Mouse (Mus musculus) embryonic facial prominence, embryonic 10.5 days (tissue): ENCODE measurements around the gene Cfdp1. TPM values are rescaled to one million over a fixed set of nuclear protein-coding genes. Genes with fewer than 3 reads are reported as not detected.
"Not testable (repeated sequence)": the region's sequence is repeated elsewhere in the genome, so short reads cannot be mapped to it uniquely, and the experiment has no call there.

ENCODE experiments used
- DNase-seq: peaks from one replicate; pipeline ENCODE4 v3.0.0-alpha.2; 2017; ENCODE audit warnings: low spot score
- H3K27ac ChIP-seq: fragments of 300-500 bp; sonication (generic); replicated peaks from 2 replicates; pipeline ENCODE4 v1.5.1; 2016; ENCODE audit warnings: mild to moderate bottlenecking
- H3K27me3 ChIP-seq: fragments of 300-500 bp; sonication (generic); replicated peaks from 2 replicates; pipeline ENCODE4 v1.6.1; 2016; ENCODE audit warnings: low read depth, mild to moderate bottlenecking; ENCODE audit not compliant: poor library complexity, severe bottlenecking
- H3K36me3 ChIP-seq: fragments of 300-500 bp; sonication (generic); replicated peaks from 2 replicates; pipeline ENCODE4 v1.6.1; 2016; ENCODE audit warnings: mild to moderate bottlenecking, moderate library complexity
- H3K4me1 ChIP-seq: fragments of 300-500 bp; sonication (generic); 2 replicates; pipeline ENCODE4 v1.6.1; 2016
- H3K4me3 ChIP-seq: fragments of 300-500 bp; sonication (generic); 2 replicates; pipeline ENCODE4 v1.5.1; 2016; ENCODE audit warnings: mild to moderate bottlenecking, moderate library complexity
- H3K9me3 ChIP-seq: fragments of 300-500 bp; sonication (generic); 2 replicates; pipeline ENCODE4 v1.6.1; 2016; ENCODE audit warnings: mild to moderate bottlenecking
- WGBS: fragments of 180-500 bp; shearing (Covaris S2); methylation state at CpG from one replicate; pipeline ENCODE4 v1.1.7; 2016; 5-methylcytosine and 5-hydroxymethylcytosine counted together
- polyA plus RNA-seq: library from polyadenylated mRNA; unstranded; fragments of >200 nt; fragmentation: Nextera tagmentation; extraction: Ambion mirVana; gene quantifications from 2 replicates; pipeline ENCODE4 v1.2.1, GENCODE M21; 2016

Gene Cfdp1
- polyA plus RNA-seq, 1 experiment from 2014 or later: 237 TPM

- H3K4me1 ChIP-seq: peaks cover 9% of the 10 kb centered on the region
- H3K27me3 ChIP-seq: no peaks in the 10 kb centered on the region
- no peak for DNase-seq
- peaks cover 4% of the 10 kb centered on the region; the same call in 1 of the 2 replicates for H3K36me3 ChIP-seq
- 71% methylated on average over 9 of the region's 9 CpGs for WGBS
- H3K9me3 ChIP-seq: no peaks in the 10 kb centered on the region
- H3K4me3 ChIP-seq: no peak overlapping the region
- no peak overlapping the region for H3K27ac ChIP-seq
These were observed 23.6 kb upstream of the Cfdp1 start for GRCm38 (mm10) chr8:111877711-111878110.

GRCm38 (mm10) chr8:111876355-111876948 is 22.4 kb upstream of the Cfdp1 start, which contains the start of gene Tmem170:
TSS of gene Tmem170 (minus strand) at chr8:111876750.
- peak; percentile 98 for DNase-seq
- H3K36me3 ChIP-seq: peaks cover 12% of the 10 kb centered on the region; the same call in 1 of the 2 replicates
- H3K4me1 ChIP-seq: peaks cover 9% of the 10 kb centered on the region
- no peaks in the 10 kb centered on the region for H3K9me3 ChIP-seq
- peak within 1 kb of the TSS; percentile 84 for H3K4me3 ChIP-seq
- under 1% methylated on average over 53 of the region's 53 CpGs for WGBS
- H3K27ac ChIP-seq: peak within 1 kb of the TSS; percentile 91
- no peaks in the 10 kb centered on the region for H3K27me3 ChIP-seq

GRCm38 (mm10) chr8:111875758-111876157 is 21.7 kb upstream of the Cfdp1 start:
- no peak for DNase-seq
- Histone ChIP-seq H3K27ac (peak overlapping the region; percentile 91), H3K27me3 (no peaks in the 10 kb centered on the region), H3K4me3 (peak overlapping the region; percentile 84), H3K36me3 (peaks cover 12% of the 10 kb centered on the region; the same call in 1 of the 2 replicates), H3K4me1 (peaks cover 9% of the 10 kb centered on the region), H3K9me3 (no peaks in the 10 kb centered on the region)
- WGBS: 28% methylated on average over 9 of the region's 9 CpGs

GRCm38 (mm10) chr8:111871278-111871677 is 17.2 kb upstream of the Cfdp1 start:
- H3K4me1 ChIP-seq: peaks cover 9% of the 10 kb centered on the region
- no peak overlapping the region for H3K4me3 ChIP-seq
- H3K27me3 ChIP-seq: no peaks in the 10 kb centered on the region
- no peak overlapping the region for H3K27ac ChIP-seq
- no peaks in the 10 kb centered on the region for H3K9me3 ChIP-seq
- no peak for DNase-seq
- peaks cover 18% of the 10 kb centered on the region for H3K36me3 ChIP-seq
- WGBS: 82% methylated on average over 3 of the region's 3 CpGs

- H3K4me1 ChIP-seq: peaks cover under 1% of the 10 kb centered on the region; the same call in 1 of the 2 replicates
- no peak overlapping the region for H3K27ac ChIP-seq
- no peaks in the 10 kb centered on the region for H3K9me3 ChIP-seq
- peaks cover 27% of the 10 kb centered on the region for H3K36me3 ChIP-seq
- H3K27me3 ChIP-seq: no peaks in the 10 kb centered on the region
- WGBS: 86% methylated on average over 3 of the region's 3 CpGs
- DNase-seq: no peak
- H3K4me3 ChIP-seq: no peak overlapping the region
These were observed 16.3 kb upstream of the Cfdp1 start for GRCm38 (mm10) chr8:111870379-111870778.

GRCm38 (mm10) chr8:111868664-111869063 is 14.6 kb upstream of the Cfdp1 start:
- Histone ChIP-seq H3K4me1 (no peaks in the 10 kb centered on the region), H3K36me3 (peaks cover 34% of the 10 kb centered on the region), H3K9me3 (no peaks in the 10 kb centered on the region), H3K4me3 (no peak overlapping the region), H3K27ac (no peak overlapping the region), H3K27me3 (no peaks in the 10 kb centered on the region)
- no peak for DNase-seq
- WGBS: 31% methylated on average over 2 of the region's 2 CpGs

- Histone ChIP-seq H3K27ac (no peak overlapping the region), H3K9me3 (no peaks in the 10 kb centered on the region), H3K4me3 (no peak overlapping the region), H3K4me1 (no peaks in the 10 kb centered on the region), H3K27me3 (no peaks in the 10 kb centered on the region), H3K36me3 (peaks cover 25% of the 10 kb centered on the region)
- DNase-seq: no peak
- 90% methylated on average over 6 of the region's 6 CpGs for WGBS
These were observed 11.8 kb upstream of the Cfdp1 start for GRCm38 (mm10) chr8:111865857-111866256.

- Histone ChIP-seq H3K36me3 (peaks cover 25% of the 10 kb centered on the region), H3K9me3 (no peaks in the 10 kb centered on the region), H3K27me3 (no peaks in the 10 kb centered on the region), H3K4me1 (no peaks in the 10 kb centered on the region), H3K27ac (no peak overlapping the region), H3K4me3 (no peak overlapping the region)
- no peak for DNase-seq
- WGBS: 91% methylated on average over 8 of the region's 8 CpGs
These were observed 11.2 kb upstream of the Cfdp1 start for GRCm38 (mm10) chr8:111865130-111865852.

GRCm38 (mm10) chr8:111864648-111865047 is 10.6 kb upstream of the Cfdp1 start:
- no peak overlapping the region for H3K27ac ChIP-seq
- WGBS: 92% methylated on average over 8 of the region's 8 CpGs
- H3K27me3 ChIP-seq: no peaks in the 10 kb centered on the region
- peaks cover 25% of the 10 kb centered on the region for H3K36me3 ChIP-seq
- no peak overlapping the region for H3K4me3 ChIP-seq
- no peak for DNase-seq
- no peaks in the 10 kb centered on the region for H3K4me1 ChIP-seq
- H3K9me3 ChIP-seq: no peaks in the 10 kb centered on the region

- Histone ChIP-seq H3K36me3 (peaks cover 25% of the 10 kb centered on the region), H3K4me1 (no peaks in the 10 kb centered on the region)
- 87% methylated on average over 4 of the region's 4 CpGs for WGBS
These were observed 9.2 kb upstream of the Cfdp1 start for GRCm38 (mm10) chr8:111863280-111863679.

GRCm38 (mm10) chr8:111855977-111856376 is 1.9 kb upstream of the Cfdp1 start:
- Histone ChIP-seq H3K27me3 (no peaks in the 10 kb centered on the region), H3K27ac (no peak overlapping the region), H3K4me1 (peaks cover 8% of the 10 kb centered on the region), H3K4me3 (no peak overlapping the region), H3K36me3 (peaks cover 8% of the 10 kb centered on the region; the same call in 1 of the 2 replicates), H3K9me3 (no peaks in the 10 kb centered on the region)
- DNase-seq: no peak
- 90% methylated on average over 12 of the region's 12 CpGs for WGBS

More at GRCm38 (mm10) chr8:111863280-111863679, 9.2 kb upstream of the Cfdp1 start:
- H3K9me3 ChIP-seq: no peaks in the 10 kb centered on the region
- H3K4me3 ChIP-seq: no peak overlapping the region
- H3K27me3 ChIP-seq: no peaks in the 10 kb centered on the region
- no peak for DNase-seq
- no peak overlapping the region for H3K27ac ChIP-seq

- not testable (repeated sequence) for H3K27me3 ChIP-seq
- H3K4me3 ChIP-seq: peak overlapping the region; percentile 96
These were observed 872 bp downstream of the Cfdp1 start for GRCm38 (mm10) chr8:111853219-111853618.

GRCm38 (mm10) chr8:111846746-111847145 is 7.3 kb downstream of the Cfdp1 start:
- H3K9me3 ChIP-seq: no peaks in the 10 kb centered on the region
- no peak for DNase-seq
- WGBS: 95% methylated on average over 6 of the region's 6 CpGs

More at GRCm38 (mm10) chr8:111853219-111853618, 872 bp downstream of the Cfdp1 start:
- not testable (repeated sequence) for H3K9me3 ChIP-seq, H3K4me1 ChIP-seq, DNase-seq
- WGBS: 62% methylated on average over 12 of the region's 12 CpGs
- Histone ChIP-seq H3K27ac (0 out of 2 replicates have a peak overlapping the region, but pooled peaks have one; percentile 83), H3K36me3 (peaks cover 22% of the 10 kb centered on the region)

More at GRCm38 (mm10) chr8:111846746-111847145, 7.3 kb downstream of the Cfdp1 start:
- no peaks in the 10 kb centered on the region for H3K27me3 ChIP-seq
- no peaks in the 10 kb centered on the region for H3K4me1 ChIP-seq
- H3K36me3 ChIP-seq: peaks cover 59% of the 10 kb centered on the region
- H3K4me3 ChIP-seq: no peak overlapping the region
- H3K27ac ChIP-seq: no peak overlapping the region
